Mouse (Mus musculus) cerebellum, adult 9-10 months (tissue): ENCODE measurements around the gene Nav1.

Experiments
- DNase-seq: peaks from one replicate; pipeline ENCODE4 v3.0.0; 2022

Nav1 gene

GRCm38 (mm10) chr1:135615715-135616641 is 8.9 kb upstream of the Nav1 start:
- DNase-seq: peak; percentile 55

- DNase-seq: no peak
Observed at GRCm38 (mm10) chr1:135609621-135610020, 2.5 kb upstream of the Nav1 start.

- DNase-seq: peak; percentile 81
Observed at GRCm38 (mm10) chr1:135606355-135607015, 610 bp downstream of the Nav1 start.

GRCm38 (mm10) chr1:135605530-135605929 is 1.6 kb downstream of the Nav1 start:
- DNase-seq: no peak

- peak; percentile 92 for DNase-seq
Observed at GRCm38 (mm10) chr1:135604361-135605052, 2.6 kb downstream of the Nav1 start.

- no peak for DNase-seq
Observed at GRCm38 (mm10) chr1:135603121-135603870, 3.8 kb downstream of the Nav1 start.

GRCm38 (mm10) chr1:135600023-135601005 is 6.8 kb downstream of the Nav1 start:
- DNase-seq: no peak

- DNase-seq: no peak
Observed at GRCm38 (mm10) chr1:135598251-135598879, 8.7 kb downstream of the Nav1 start.

GRCm38 (mm10) chr1:135594279-135594903 is 12.7 kb downstream of the Nav1 start:
- DNase-seq: no peak

- DNase-seq: no peak
Observed at GRCm38 (mm10) chr1:135593560-135594278, 13.4 kb downstream of the Nav1 start.

GRCm38 (mm10) chr1:135590776-135591175 is 16.3 kb downstream of the Nav1 start:
- no peak for DNase-seq

- no peak for DNase-seq
Observed at GRCm38 (mm10) chr1:135588973-135589372, 18.1 kb downstream of the Nav1 start.

- DNase-seq: no peak
Observed at GRCm38 (mm10) chr1:135586903-135587302, 20.2 kb downstream of the Nav1 start.

GRCm38 (mm10) chr1:135585573-135585972 is 21.5 kb downstream of the Nav1 start:
- no peak for DNase-seq

- no peak for DNase-seq
Observed at GRCm38 (mm10) chr1:135584587-135585541, 22.2 kb downstream of the Nav1 start.

- no peak for DNase-seq
Observed at GRCm38 (mm10) chr1:135583678-135584515, 23.2 kb downstream of the Nav1 start.

- DNase-seq: no peak
Observed at GRCm38 (mm10) chr1:135583081-135583677, 23.9 kb downstream of the Nav1 start.
